Mouse (Mus musculus): ENCODE results near the gene Fbln2.
"Not testable (repeated sequence)": the region's sequence is repeated elsewhere in the genome, so short reads cannot be mapped to it uniquely, and the experiment has no call there.

GRCm38 (mm10) chr6:91212155-91212554 is at the start of gene Fbln2:
- not testable (repeated sequence) for TF ChIP-seq EP300, CTCF (IDR thresholded peaks at IDR 0.05; ENCODE audit: low read depth)

All from heart, postnatal 0 days (tissue).